Mouse (Mus musculus) MEL (cell line): Measurements from ENCODE around the gene Calb2.

Source experiments
- CHD2 ChIP-seq: IDR thresholded peaks from 2 replicates; pipeline ENCODE4 v1.6.1; 2011; ENCODE audit warnings: low read length, improper control_type of control experiment
- MAX ChIP-seq: IDR thresholded peaks from 2 replicates; pipeline ENCODE4 v1.6.1; 2011; ENCODE audit warnings: low read length, improper control_type of control experiment
- MAZ ChIP-seq: IDR thresholded peaks from 2 replicates; pipeline ENCODE4 v1.6.1; 2012; ENCODE audit warnings: low read depth, mild to moderate bottlenecking, inconsistent platforms, low read length, improper control_type of control experiment
- POLR2A ChIP-seq, 2 experiments: IDR thresholded peaks; 2 replicates each; pipeline ENCODE4 v1.6.1; 2011 to 2012; ENCODE audit warnings: low read length in 2 of 2, mild to moderate bottlenecking in 2 of 2, control low read depth in 1 of 2, improper control_type of control experiment in 1 of 2, low read depth in 1 of 2, moderate library complexity in 1 of 2; ENCODE audit not compliant: control insufficient read depth in 1 of 2, insufficient read depth in 1 of 2, poor library complexity in 1 of 2
- TBP ChIP-seq: IDR thresholded peaks from 2 replicates; pipeline ENCODE4 v1.8.0; 2011; ENCODE audit warnings: low read depth, low read length, improper control_type of control experiment
- USF1 ChIP-seq: IDR thresholded peaks from 2 replicates; pipeline ENCODE4 v1.6.1; 2014; ENCODE audit warnings: low read depth, mild to moderate bottlenecking, inconsistent platforms, low read length, improper control_type of control experiment, moderate library complexity
- ZKSCAN1 ChIP-seq: IDR thresholded peaks from 2 replicates; pipeline ENCODE4 v1.6.1; 2012; ENCODE audit warnings: low read depth, mild to moderate bottlenecking, inconsistent platforms, low read length, improper control_type of control experiment, moderate library complexity

DNA sequence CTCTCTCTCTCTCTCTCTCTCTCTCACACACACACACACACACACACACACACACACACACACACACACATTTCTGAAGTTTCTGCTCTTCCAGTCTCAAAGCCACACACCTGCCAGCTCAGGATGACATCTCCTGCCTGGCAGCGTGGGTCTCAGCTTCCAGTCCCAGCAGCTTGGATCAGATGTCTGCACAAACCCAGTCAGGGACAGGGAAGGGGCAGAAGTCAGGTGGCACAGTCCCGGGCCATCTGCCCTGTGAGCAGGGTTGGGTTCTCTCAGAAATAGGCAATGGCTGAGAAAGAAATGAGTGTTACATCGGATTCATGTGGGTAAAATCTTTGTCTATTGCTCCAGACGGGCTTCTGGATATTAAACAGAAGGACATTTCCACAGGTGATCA is 27.2 kb downstream of the Calb2 start:
- TF ChIP-seq POLR2A (IDR thresholded peaks at IDR 0.05; ENCODE audit: control insufficient read depth in 1 of 2, insufficient read depth in 1 of 2, low read depth in 1 of 2, low read length in 2 of 2, poor library complexity in 1 of 2), result no peak
- no peak for TF ChIP-seq MAZ
- TF ChIP-seq TBP, result no peak
- TF ChIP-seq ZKSCAN1, result no peak
- no peak for TF ChIP-seq CHD2
- no peak for TF ChIP-seq MAX
- no peak for TF ChIP-seq USF1
